Mouse (Mus musculus): Measurements from ENCODE around the gene Arl3.

Arl3 gene

DNA sequence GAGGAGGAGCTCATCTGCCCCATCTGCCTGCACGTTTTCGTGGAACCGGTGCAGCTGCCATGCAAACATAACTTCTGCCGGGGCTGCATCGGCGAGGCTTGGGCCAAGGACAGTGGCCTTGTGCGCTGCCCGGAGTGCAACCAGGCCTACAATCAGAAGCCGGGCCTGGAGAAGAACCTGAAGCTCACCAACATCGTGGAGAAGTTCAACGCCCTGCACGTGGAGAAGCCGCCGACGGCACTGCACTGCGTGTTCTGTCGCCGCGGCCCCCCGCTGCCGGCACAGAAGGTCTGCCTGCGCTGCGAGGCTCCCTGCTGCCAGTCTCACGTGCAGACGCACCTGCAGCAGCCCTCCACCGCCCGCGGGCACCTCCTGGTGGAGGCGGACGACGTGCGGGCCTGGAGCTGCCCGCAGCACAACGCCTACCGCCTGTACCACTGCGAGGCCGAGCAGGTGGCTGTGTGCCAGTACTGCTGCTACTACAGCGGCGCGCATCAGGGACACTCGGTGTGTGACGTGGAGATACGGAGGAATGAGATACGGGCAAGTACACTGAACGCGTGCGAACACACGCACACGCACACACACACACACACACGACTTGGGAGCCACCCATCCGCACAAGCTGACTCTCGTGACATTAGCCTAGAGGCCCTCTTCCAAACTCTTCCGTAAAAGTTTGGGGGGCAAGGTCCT, 70.4 kb downstream of the Arl3 start:
- Histone ChIP-seq H3K9me3 (ENCODE audit: low read length) (no peaks in the 10 kb centered on the region), H3K4me3 (replicated peaks; ENCODE audit: low read length) (peak overlapping the region; percentile 92), H3K27me3 (ENCODE audit: insufficient read depth, low read length) (no peaks in the 10 kb centered on the region), H3K4me1 (replicated peaks; ENCODE audit: low read depth, low read length) (peaks cover 59% of the 10 kb centered on the region), H3K36me3 (ENCODE audit: insufficient read depth, low read length) (peaks cover 34% of the 10 kb centered on the region)
- TF ChIP-seq CTCF (conservative IDR thresholded peaks at IDR 0.05; ENCODE audit: low read length): no peak
- TF ChIP-seq NANOG (IDR thresholded peaks at IDR 0.05; ENCODE audit: borderline replicate concordance, low read length): no peak
- TF ChIP-seq POU5F1 (IDR thresholded peaks at IDR 0.05; ENCODE audit: borderline replicate concordance, low read length): no peak

DNA sequence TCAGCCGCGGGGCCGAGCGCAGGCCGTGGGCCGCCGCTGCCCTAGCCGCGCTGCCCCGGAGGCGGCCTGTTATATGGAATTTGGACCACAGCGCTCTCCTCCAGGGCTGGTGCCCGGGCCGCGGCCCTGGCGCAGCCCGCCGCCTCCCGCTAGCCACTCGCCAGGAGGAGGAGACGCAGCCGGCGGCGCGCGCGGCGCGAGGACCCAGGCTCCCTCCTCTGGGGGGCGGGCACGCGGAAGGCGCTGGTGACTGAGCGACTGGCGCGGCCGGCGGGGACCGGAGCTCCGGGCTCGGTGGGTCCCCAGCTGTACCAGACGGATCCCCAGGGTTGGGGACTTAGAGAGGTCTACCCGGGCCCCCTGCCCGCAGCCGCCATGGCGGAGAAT, 70.9 kb downstream of the Arl3 start:
- Histone ChIP-seq H3K4me1 (replicated peaks; ENCODE audit: low read depth, low read length) (peaks cover 59% of the 10 kb centered on the region), H3K4me3 (replicated peaks; ENCODE audit: low read length) (peak overlapping the region; percentile 92), H3K27me3 (ENCODE audit: insufficient read depth, low read length) (no peaks in the 10 kb centered on the region), H3K9me3 (ENCODE audit: low read length) (no peaks in the 10 kb centered on the region), H3K36me3 (ENCODE audit: insufficient read depth, low read length) (peaks cover 28% of the 10 kb centered on the region)
- no peak for TF ChIP-seq POU5F1 (IDR thresholded peaks at IDR 0.05; ENCODE audit: borderline replicate concordance, low read length)
- TF ChIP-seq CTCF (conservative IDR thresholded peaks at IDR 0.05; ENCODE audit: low read length): no peak
- TF ChIP-seq NANOG (IDR thresholded peaks at IDR 0.05; ENCODE audit: borderline replicate concordance, low read length): no peak

DNA sequence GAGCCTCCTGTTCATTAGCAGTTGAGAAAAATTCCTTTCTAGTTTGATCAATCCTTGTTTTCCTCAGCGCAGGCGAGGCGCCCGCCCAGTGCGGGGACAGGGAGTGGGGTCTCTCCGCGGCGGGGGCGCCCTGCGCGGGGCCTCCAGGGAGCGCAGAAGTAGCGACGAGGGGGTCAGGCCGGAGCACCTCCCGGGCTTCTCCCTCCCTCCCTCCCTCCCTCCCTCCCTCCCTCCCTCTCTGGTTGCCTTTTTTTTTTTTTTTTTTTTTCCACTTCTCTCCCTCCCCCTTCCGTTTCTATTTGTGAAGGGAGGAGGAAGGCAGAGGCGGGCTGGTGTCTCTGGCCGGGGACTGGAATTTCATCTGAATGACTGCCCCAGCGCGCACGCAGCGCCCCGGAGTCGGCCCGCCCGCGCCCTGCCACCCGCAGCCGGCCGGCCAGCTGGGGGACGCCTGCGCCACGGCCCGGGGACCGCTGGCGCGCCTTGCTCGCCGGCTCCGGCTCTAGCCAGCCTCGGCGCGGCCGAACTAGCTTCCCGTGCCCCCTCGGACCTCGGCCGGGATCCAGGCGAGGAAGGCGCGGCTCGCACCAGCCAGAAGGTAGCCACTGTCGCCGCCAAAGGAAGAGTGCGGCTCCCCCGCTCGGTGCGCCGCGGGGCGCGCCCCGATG, 71.5 kb downstream of the Arl3 start, which contains the start of gene Trim8:
TSS of gene Trim8 (plus strand) at position 302 of the 668 bp plus-strand sequence.
- H3K36me3 ChIP-seq (ENCODE audit: insufficient read depth, low read length): peaks cover 23% of the 10 kb centered on the region
- no peak for TF ChIP-seq NANOG (IDR thresholded peaks at IDR 0.05; ENCODE audit: borderline replicate concordance, low read length)
- no peak for TF ChIP-seq POU5F1 (IDR thresholded peaks at IDR 0.05; ENCODE audit: borderline replicate concordance, low read length)
- no peaks in the 10 kb centered on the region for H3K27me3 ChIP-seq (ENCODE audit: insufficient read depth, low read length)
- peak within 1 kb of the TSS; percentile 92 for H3K4me3 ChIP-seq (replicated peaks; ENCODE audit: low read length)
- peaks cover 59% of the 10 kb centered on the region for H3K4me1 ChIP-seq (replicated peaks; ENCODE audit: low read depth, low read length)
- H3K9me3 ChIP-seq (ENCODE audit: low read length): no peaks in the 10 kb centered on the region

DNA sequence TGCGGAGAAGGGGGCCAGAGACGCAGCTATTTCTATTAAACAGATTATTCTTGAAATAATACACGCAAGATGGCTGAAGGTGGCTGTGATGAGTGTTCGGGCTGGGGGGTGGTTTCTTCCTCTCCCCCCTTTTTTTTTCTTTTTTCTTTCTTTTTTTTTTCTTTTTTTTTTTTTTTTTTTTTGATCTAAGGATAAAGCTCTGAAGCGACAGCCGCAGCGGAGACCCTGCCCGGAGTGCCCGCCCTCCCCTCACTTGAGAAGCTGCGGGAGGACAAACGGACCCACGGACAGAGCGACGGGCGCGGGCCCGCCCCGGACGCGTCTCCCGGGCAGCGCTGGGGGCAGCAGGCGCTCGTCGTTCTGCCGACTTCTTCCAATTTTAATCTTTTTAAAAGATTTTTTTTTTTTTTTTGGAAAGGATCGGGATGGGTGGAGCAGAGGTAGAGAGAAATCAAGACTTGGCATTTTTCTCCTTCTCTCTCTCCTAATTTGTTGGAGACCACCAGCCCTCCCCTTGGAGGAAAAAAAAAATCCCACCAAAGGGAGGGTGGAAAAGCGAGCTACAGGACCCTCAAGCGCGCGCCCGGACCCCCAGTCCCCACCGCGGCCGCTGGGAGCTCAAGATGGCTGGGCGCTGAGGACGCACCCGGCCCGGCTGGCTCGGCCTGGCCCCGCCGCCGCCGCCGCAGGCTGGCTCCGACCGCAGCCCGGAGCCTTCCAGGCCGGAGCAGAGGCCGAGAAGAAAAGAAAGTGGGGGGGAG, 72.2 kb downstream of the Arl3 start:
- TF ChIP-seq NANOG (IDR thresholded peaks at IDR 0.05; ENCODE audit: borderline replicate concordance, low read length) (no peak), POU5F1 (IDR thresholded peaks at IDR 0.05; ENCODE audit: borderline replicate concordance, low read length) (no peak), CTCF (conservative IDR thresholded peaks at IDR 0.05; ENCODE audit: low read length) (no peak)
- Histone ChIP-seq H3K4me1 (replicated peaks; ENCODE audit: low read depth, low read length) (peaks cover 59% of the 10 kb centered on the region), H3K9me3 (ENCODE audit: low read length) (no peaks in the 10 kb centered on the region), H3K36me3 (ENCODE audit: insufficient read depth, low read length) (peaks cover 15% of the 10 kb centered on the region), H3K27me3 (ENCODE audit: insufficient read depth, low read length) (no peaks in the 10 kb centered on the region), H3K4me3 (replicated peaks; ENCODE audit: low read length) (peak overlapping the region; percentile 92)

DNA sequence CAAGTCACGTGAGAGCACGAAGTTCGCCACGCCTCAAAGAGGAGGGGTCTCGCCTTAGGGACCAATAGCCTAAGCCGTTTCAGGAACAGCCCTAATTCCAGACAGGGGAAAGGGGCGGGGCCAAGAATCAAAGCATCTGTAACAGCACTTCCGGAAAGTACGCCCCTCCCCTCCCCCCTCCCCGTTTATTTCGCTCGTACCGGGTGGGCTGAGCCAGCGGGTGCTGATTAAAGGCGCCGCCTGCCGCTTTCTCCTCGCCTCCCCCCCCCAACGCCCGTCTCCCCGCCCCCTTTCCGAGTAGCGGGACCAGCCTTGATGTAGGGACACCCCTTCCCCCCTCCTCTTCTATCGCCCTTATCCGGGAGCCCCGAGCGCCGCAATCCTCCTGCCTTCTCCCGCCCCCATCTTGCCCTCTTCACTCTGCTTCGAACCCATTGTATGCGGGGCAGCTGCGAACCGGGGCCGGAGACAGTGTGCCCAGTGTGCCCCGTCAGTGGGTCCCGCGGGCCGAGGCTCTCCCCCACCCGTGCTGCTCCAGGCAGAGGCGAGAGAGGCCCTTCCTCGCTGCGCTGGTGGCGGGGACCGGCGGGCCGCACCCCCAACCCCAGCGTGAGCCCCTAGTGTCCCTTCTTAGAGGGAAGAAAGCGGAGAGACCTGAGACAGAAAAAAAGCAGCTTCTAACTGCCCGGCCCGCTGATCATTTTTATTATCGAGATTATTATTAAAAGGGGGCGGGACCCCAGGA, 73.0 kb downstream of the Arl3 start:
- peak overlapping the region; percentile 92 for H3K4me3 ChIP-seq (replicated peaks; ENCODE audit: low read length)
- TF ChIP-seq CTCF (conservative IDR thresholded peaks at IDR 0.05; ENCODE audit: low read length): no peak
- no peaks in the 10 kb centered on the region for H3K27me3 ChIP-seq (ENCODE audit: insufficient read depth, low read length)
- peaks cover 59% of the 10 kb centered on the region for H3K4me1 ChIP-seq (replicated peaks; ENCODE audit: low read depth, low read length)
- no peaks in the 10 kb centered on the region for H3K9me3 ChIP-seq (ENCODE audit: low read length)
- H3K36me3 ChIP-seq (ENCODE audit: insufficient read depth, low read length): peaks cover 8% of the 10 kb centered on the region

DNA sequence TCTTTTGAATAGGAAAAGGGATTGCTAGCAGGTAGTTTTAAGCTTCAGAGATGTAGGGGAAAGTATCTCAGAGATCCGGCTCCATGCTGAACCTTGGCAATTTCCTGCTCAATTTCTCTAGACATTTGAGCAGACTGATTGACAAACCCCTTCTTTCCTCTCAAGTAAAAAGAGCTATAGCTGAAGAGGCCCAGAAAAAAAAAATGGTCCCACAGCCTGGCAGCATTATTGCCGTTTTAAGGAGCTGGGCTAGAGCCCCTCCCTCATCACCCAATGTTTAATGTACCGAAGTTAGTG, 73.5 kb downstream of the Arl3 start:
- TF ChIP-seq CTCF (conservative IDR thresholded peaks at IDR 0.05; ENCODE audit: low read length): no peak
- no peak for TF ChIP-seq POU5F1 (IDR thresholded peaks at IDR 0.05; ENCODE audit: borderline replicate concordance, low read length)
- no peak for TF ChIP-seq NANOG (IDR thresholded peaks at IDR 0.05; ENCODE audit: borderline replicate concordance, low read length)
- Histone ChIP-seq H3K9me3 (ENCODE audit: low read length) (no peaks in the 10 kb centered on the region), H3K36me3 (ENCODE audit: insufficient read depth, low read length) (peaks cover 2% of the 10 kb centered on the region)

DNA sequence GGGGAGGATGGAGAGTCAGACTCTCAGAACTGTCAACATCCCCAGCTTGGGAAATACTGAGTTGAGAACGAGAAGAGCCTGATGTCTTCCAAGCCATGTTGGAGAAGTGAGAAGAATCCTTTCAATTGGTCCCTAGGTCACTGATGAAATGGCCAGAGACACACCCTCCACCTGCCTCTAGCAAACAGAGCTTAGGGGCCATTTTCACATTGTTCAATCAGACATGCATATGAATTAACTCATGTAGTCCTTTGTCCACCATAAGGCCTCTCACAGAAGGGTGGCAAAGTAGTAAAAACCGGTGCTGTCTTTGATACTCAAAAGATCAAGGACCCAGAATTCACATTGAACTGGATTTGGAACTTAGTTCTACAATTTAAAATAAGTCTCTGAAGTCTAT, 75.8 kb downstream of the Arl3 start:
- Histone ChIP-seq H3K27me3 (ENCODE audit: insufficient read depth, low read length) (no peaks in the 10 kb centered on the region), H3K4me3 (replicated peaks; ENCODE audit: low read length) (no peak overlapping the region), H3K4me1 (replicated peaks; ENCODE audit: low read depth, low read length) (peaks cover 47% of the 10 kb centered on the region), H3K36me3 (ENCODE audit: insufficient read depth, low read length) (no peaks in the 10 kb centered on the region), H3K9me3 (ENCODE audit: low read length) (no peaks in the 10 kb centered on the region)
- TF ChIP-seq CTCF (conservative IDR thresholded peaks at IDR 0.05; ENCODE audit: low read length): no peak
- TF ChIP-seq POU5F1 (IDR thresholded peaks at IDR 0.05; ENCODE audit: borderline replicate concordance, low read length): peak; percentile 94
- peak; percentile 49; the same call in 1 of the 2 replicates for TF ChIP-seq NANOG (IDR thresholded peaks at IDR 0.05; ENCODE audit: borderline replicate concordance, low read length)

More for the DNA sequence above, 73.5 kb downstream of the Arl3 start:
- H3K27me3 ChIP-seq (ENCODE audit: insufficient read depth, low read length): no peaks in the 10 kb centered on the region
- peaks cover 54% of the 10 kb centered on the region for H3K4me1 ChIP-seq (replicated peaks; ENCODE audit: low read depth, low read length)
- peak overlapping the region; percentile 43; the same call in 1 of the 2 replicates for H3K4me3 ChIP-seq (replicated peaks; ENCODE audit: low read length)

DNA sequence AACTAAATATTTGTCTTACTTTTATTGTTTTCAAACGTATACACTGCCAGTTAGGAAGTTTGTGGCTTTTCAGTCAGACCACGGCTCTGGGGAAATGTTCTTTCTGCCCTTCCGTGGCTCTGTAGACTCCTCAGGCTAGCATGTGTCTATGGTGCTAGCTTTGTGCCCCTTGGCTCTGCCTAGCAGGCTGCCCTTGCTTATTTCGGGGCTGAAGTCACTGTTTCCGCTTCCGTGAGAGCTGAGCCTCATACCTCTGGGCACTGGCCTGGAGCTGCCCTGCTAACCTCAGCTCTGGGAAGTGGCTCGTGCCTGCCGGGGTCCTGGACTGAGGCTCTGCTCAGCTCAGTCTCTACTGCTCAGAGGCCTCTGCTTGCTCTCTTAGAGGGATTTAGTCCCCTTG, 77.9 kb downstream of the Arl3 start:
- H3K4me1 ChIP-seq (replicated peaks; ENCODE audit: low read depth, low read length): peaks cover 60% of the 10 kb centered on the region
- H3K27me3 ChIP-seq (ENCODE audit: insufficient read depth, low read length): no peaks in the 10 kb centered on the region
- H3K36me3 ChIP-seq (ENCODE audit: insufficient read depth, low read length): no peaks in the 10 kb centered on the region
- H3K9me3 ChIP-seq (ENCODE audit: low read length): no peaks in the 10 kb centered on the region
- TF ChIP-seq CTCF (conservative IDR thresholded peaks at IDR 0.05; ENCODE audit: low read length): no peak
- TF ChIP-seq NANOG (IDR thresholded peaks at IDR 0.05; ENCODE audit: borderline replicate concordance, low read length): no peak
- TF ChIP-seq POU5F1 (IDR thresholded peaks at IDR 0.05; ENCODE audit: borderline replicate concordance, low read length): no peak
- H3K4me3 ChIP-seq (replicated peaks; ENCODE audit: low read length): peak overlapping the region; percentile 56

Measured in E14TG2a.4 (cell line).